Mouse (Mus musculus): ENCODE results near the gene B230217C12Rik. TPM values are rescaled to one million over a fixed set of nuclear protein-coding genes. Genes with fewer than 3 reads are reported as not detected.

The B230217C12Rik gene
- total and polyA plus RNA-seq, 2 experiments from 2014 or later: 21.0 to 31.5 TPM

- WGBS: 81% methylated on average over 5 of the region's 5 CpGs
- no peak for TF ChIP-seq CTCF (IDR thresholded peaks at IDR 0.05; ENCODE audit: low read depth)
- Histone ChIP-seq H3K27ac (ENCODE audit: low read depth, low read length) (no peak overlapping the region), H3K4me2 (ENCODE audit: low read depth) (no peak overlapping the region), H3K9me3 (ENCODE audit: low read length) (no peaks in the 10 kb centered on the region), H3K36me3 (ENCODE audit: insufficient read depth) (peaks cover 16% of the 10 kb centered on the region), H3K4me3 (ENCODE audit: low read depth, low read length) (no peak overlapping the region), H3K9ac (no peak overlapping the region), H3K27me3 (ENCODE audit: insufficient read depth, low read length) (no peaks in the 10 kb centered on the region), H3K4me1 (ENCODE audit: insufficient read depth) (peaks cover 51% of the 10 kb centered on the region)
- DNase-seq (no peak), ATAC-seq (no peak)
Observed at GRCm38 (mm10) chr11:97803847-97804246, 36.7 kb upstream of the B230217C12Rik start.

GRCm38 (mm10) chr11:97804841-97805661 lies 35.5 kb upstream of the B230217C12Rik start:
- Histone ChIP-seq H3K36me3 (ENCODE audit: insufficient read depth) (peaks cover 22% of the 10 kb centered on the region), H3K27me3 (ENCODE audit: insufficient read depth, low read length) (no peaks in the 10 kb centered on the region), H3K27ac (ENCODE audit: low read depth, low read length) (peak overlapping the region; percentile 69), H3K4me2 (ENCODE audit: low read depth) (peak overlapping the region; percentile 19), H3K9me3 (ENCODE audit: low read length) (no peaks in the 10 kb centered on the region), H3K4me3 (ENCODE audit: low read depth, low read length) (no peak overlapping the region), H3K9ac (peak overlapping the region; percentile 18; the same call in 1 of the 2 replicates), H3K4me1 (ENCODE audit: insufficient read depth) (peaks cover 54% of the 10 kb centered on the region)
- TF ChIP-seq CTCF (IDR thresholded peaks at IDR 0.05; ENCODE audit: low read depth): no peak
- ATAC-seq (no peak), DNase-seq (peak; percentile 46)
- WGBS: 12% methylated on average over 9 of the region's 9 CpGs

- WGBS: 28% methylated on average over 15 of the region's 15 CpGs
Observed at GRCm38 (mm10) chr11:97805662-97806612, 34.6 kb upstream of the B230217C12Rik start.

GRCm38 (mm10) chr11:97806613-97806964 lies 34.0 kb upstream of the B230217C12Rik start:
- H3K9ac ChIP-seq: no peak overlapping the region; the same call in 1 of the 2 replicates
- peaks cover 22% of the 10 kb centered on the region for H3K36me3 ChIP-seq (ENCODE audit: insufficient read depth)
- H3K27me3 ChIP-seq (ENCODE audit: insufficient read depth, low read length): no peaks in the 10 kb centered on the region
- H3K4me3 ChIP-seq (ENCODE audit: low read depth, low read length): no peak overlapping the region
- 0 out of 2 replicates have a peak overlapping the region, but pooled peaks have one; percentile 31 for H3K4me2 ChIP-seq (ENCODE audit: low read depth)
- no peak for TF ChIP-seq CTCF (IDR thresholded peaks at IDR 0.05; ENCODE audit: low read depth)
- H3K9me3 ChIP-seq (ENCODE audit: low read length): no peaks in the 10 kb centered on the region
- DNase-seq (no peak), ATAC-seq (no peak)
- 59% methylated on average over 7 of the region's 7 CpGs for WGBS
- 0 out of 2 replicates have a peak overlapping the region, but pooled peaks have one; percentile 69 for H3K27ac ChIP-seq (ENCODE audit: low read depth, low read length)
- peaks cover 52% of the 10 kb centered on the region for H3K4me1 ChIP-seq (ENCODE audit: insufficient read depth)

More at GRCm38 (mm10) chr11:97805662-97806612, 34.6 kb upstream of the B230217C12Rik start:
- DNase-seq (peak; percentile 41), ATAC-seq (peak; percentile 72)
- Histone ChIP-seq H3K4me2 (ENCODE audit: low read depth) (peak overlapping the region; percentile 31), H3K27ac (ENCODE audit: low read depth, low read length) (peak overlapping the region; percentile 69), H3K4me1 (ENCODE audit: insufficient read depth) (peaks cover 54% of the 10 kb centered on the region), H3K27me3 (ENCODE audit: insufficient read depth, low read length) (no peaks in the 10 kb centered on the region), H3K36me3 (ENCODE audit: insufficient read depth) (peaks cover 22% of the 10 kb centered on the region), H3K9ac (peak overlapping the region; percentile 33; the same call in 1 of the 2 replicates), H3K4me3 (ENCODE audit: low read depth, low read length) (no peak overlapping the region), H3K9me3 (ENCODE audit: low read length) (no peaks in the 10 kb centered on the region)
- TF ChIP-seq CTCF (IDR thresholded peaks at IDR 0.05; ENCODE audit: low read depth): no peak

GRCm38 (mm10) chr11:97807626-97808025 lies 33.0 kb upstream of the B230217C12Rik start:
- no peak overlapping the region for H3K4me2 ChIP-seq (ENCODE audit: low read depth)
- 45% methylated on average over 6 of the region's 6 CpGs for WGBS
- H3K9ac ChIP-seq: no peak overlapping the region
- TF ChIP-seq CTCF (IDR thresholded peaks at IDR 0.05; ENCODE audit: low read depth): no peak
- peaks cover 53% of the 10 kb centered on the region for H3K4me1 ChIP-seq (ENCODE audit: insufficient read depth)
- H3K4me3 ChIP-seq (ENCODE audit: low read depth, low read length): no peak overlapping the region
- H3K36me3 ChIP-seq (ENCODE audit: insufficient read depth): peaks cover 22% of the 10 kb centered on the region
- no peak overlapping the region for H3K27ac ChIP-seq (ENCODE audit: low read depth, low read length)
- H3K27me3 ChIP-seq (ENCODE audit: insufficient read depth, low read length): no peaks in the 10 kb centered on the region
- ATAC-seq: no peak
- no peaks in the 10 kb centered on the region for H3K9me3 ChIP-seq (ENCODE audit: low read length)
- DNase-seq: no peak

- no peak for TF ChIP-seq CTCF (IDR thresholded peaks at IDR 0.05; ENCODE audit: low read depth)
- Histone ChIP-seq H3K4me3 (ENCODE audit: low read depth, low read length) (no peak overlapping the region), H3K27ac (ENCODE audit: low read depth, low read length) (no peak overlapping the region), H3K4me2 (ENCODE audit: low read depth) (no peak overlapping the region), H3K9me3 (ENCODE audit: low read length) (no peaks in the 10 kb centered on the region), H3K4me1 (ENCODE audit: insufficient read depth) (peaks cover 54% of the 10 kb centered on the region), H3K36me3 (ENCODE audit: insufficient read depth) (peaks cover 22% of the 10 kb centered on the region), H3K9ac (no peak overlapping the region), H3K27me3 (ENCODE audit: insufficient read depth, low read length) (no peaks in the 10 kb centered on the region)
- peak; percentile 59 for DNase-seq
- ATAC-seq: no peak
- 28% methylated on average over 2 of the region's 2 CpGs for WGBS
Observed at GRCm38 (mm10) chr11:97808093-97808492, 32.5 kb upstream of the B230217C12Rik start.
